Mouse (Mus musculus) heart, embryonic 10.5 days (tissue): Measurements from ENCODE around the gene Rb1. TPM values are rescaled to one million over a fixed set of nuclear protein-coding genes. Genes with fewer than 3 reads are reported as not detected.

ENCODE experiments used
- DNase-seq: peaks from one replicate; pipeline ENCODE4 v3.0.0-alpha.2; 2017; ENCODE audit warnings: low spot score
- H3K27ac ChIP-seq: fragments of 300-500 bp; sonication (generic); 2 replicates; pipeline ENCODE4 v1.5.1; 2016; ENCODE audit warnings: mild to moderate bottlenecking
- H3K27me3 ChIP-seq: fragments of 300-500 bp; sonication (generic); 2 replicates; pipeline ENCODE4 v1.6.1; 2016; ENCODE audit warnings: mild to moderate bottlenecking; ENCODE audit not compliant: poor library complexity, insufficient read depth, severe bottlenecking
- H3K36me3 ChIP-seq: fragments of 300-500 bp; sonication (generic); 2 replicates; pipeline ENCODE4 v1.6.1; 2016; ENCODE audit warnings: mild to moderate bottlenecking, moderate library complexity
- H3K4me1 ChIP-seq: fragments of 300-500 bp; sonication (generic); 2 replicates; pipeline ENCODE4 v1.6.1; 2016; ENCODE audit warnings: mild to moderate bottlenecking
- H3K4me3 ChIP-seq: fragments of 300-500 bp; sonication (generic); 2 replicates; pipeline ENCODE4 v1.5.1; 2016; ENCODE audit warnings: mild to moderate bottlenecking, moderate library complexity
- H3K9me3 ChIP-seq: fragments of 300-500 bp; sonication (generic); 2 replicates; pipeline ENCODE4 v1.6.1; 2016; ENCODE audit warnings: mild to moderate bottlenecking, moderate library complexity
- WGBS: fragments of 180-500 bp; shearing (Covaris S2); methylation state at CpG from one replicate; pipeline ENCODE4 v1.1.7; 2016; 5-methylcytosine and 5-hydroxymethylcytosine counted together
- polyA plus RNA-seq: library from polyadenylated mRNA; unstranded; fragments of >200 nt; fragmentation: Nextera tagmentation; extraction: Ambion mirVana; gene quantifications from 2 replicates; pipeline ENCODE4 v1.2.1, GENCODE M21; 2016

Rb1 gene
- 7.7 and 9.5 TPM in 2 replicates for polyA plus RNA-seq

DNA sequence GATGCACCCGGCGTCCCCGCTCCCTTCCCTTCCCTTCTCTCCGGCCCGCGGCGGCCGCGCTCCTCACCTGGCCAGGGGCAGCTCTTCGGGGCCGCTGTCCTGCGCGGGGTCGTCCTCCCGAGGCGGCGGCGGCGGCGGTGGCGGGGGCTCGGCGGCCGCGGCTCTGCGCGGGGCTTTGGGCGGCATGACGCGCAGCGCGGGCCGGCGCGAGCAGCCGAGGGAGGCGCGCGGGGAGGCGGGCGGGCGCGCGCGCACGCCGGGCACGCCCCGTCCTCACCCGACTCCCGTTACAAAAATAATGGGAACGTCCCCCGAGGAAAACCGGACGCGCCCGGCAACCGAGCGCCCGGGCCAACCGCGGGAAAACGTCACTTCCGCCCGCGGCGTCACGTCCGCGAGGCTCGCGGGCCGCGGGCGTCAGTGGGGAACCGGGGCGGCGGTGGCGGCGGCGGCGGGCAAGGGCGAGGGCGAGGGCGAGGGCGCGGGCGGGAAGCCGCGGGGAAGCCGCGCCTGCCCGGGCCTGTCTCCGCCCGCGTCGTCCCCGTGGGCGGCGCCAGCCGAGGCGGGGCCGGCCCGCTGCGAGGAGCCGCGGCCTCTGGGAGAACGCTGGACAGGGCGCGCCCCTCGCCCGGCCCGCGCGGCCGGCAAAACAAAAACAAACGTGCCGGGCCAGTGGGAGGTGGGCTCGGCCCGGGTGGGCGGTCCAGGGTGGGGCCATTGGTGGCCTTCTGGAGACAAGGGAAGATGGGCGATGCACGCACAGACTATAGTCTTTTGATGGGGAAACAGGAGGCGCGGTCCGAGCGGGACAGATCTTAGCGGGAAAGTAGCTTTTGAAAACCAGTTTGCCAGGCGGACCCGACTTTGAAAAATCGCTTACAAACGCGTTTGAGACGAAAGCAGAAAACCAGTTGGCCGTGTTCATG lies at the start of gene Rb1:
Gene Rb1, minus strand, starts transcription at position 367 of the 926 bp plus-strand sequence.
- Histone ChIP-seq H3K36me3 (no peaks in the 10 kb centered on the region), H3K4me1 (peaks cover 6% of the 10 kb centered on the region), H3K27me3 (no peaks in the 10 kb centered on the region), H3K27ac (peak within 1 kb of the TSS; percentile 92), H3K9me3 (no peaks in the 10 kb centered on the region), H3K4me3 (peak within 1 kb of the TSS; percentile 96)
- WGBS, result 3% methylated on average over 129 of the region's 135 CpGs
- peak; percentile 92 for DNase-seq

- Histone ChIP-seq H3K36me3 (peaks cover 15% of the 10 kb centered on the region; the same call in 1 of the 2 replicates), H3K9me3 (no peaks in the 10 kb centered on the region), H3K27ac (no peak overlapping the region), H3K4me1 (peaks cover 16% of the 10 kb centered on the region), H3K4me3 (no peak overlapping the region), H3K27me3 (no peaks in the 10 kb centered on the region)
- DNase-seq, result no peak
- 72% methylated on average over 11 of the region's 11 CpGs for WGBS
Observed at GRCm38 (mm10) chr14:73374315-73374890, 48.8 kb upstream of the Rb1 start.

- 70% methylated on average over 8 of the region's 8 CpGs for WGBS
- no peak for DNase-seq
- peaks cover 12% of the 10 kb centered on the region; the same call in 1 of the 2 replicates for H3K36me3 ChIP-seq
- H3K4me3 ChIP-seq, result no peak overlapping the region
- no peak overlapping the region for H3K27ac ChIP-seq
- H3K27me3 ChIP-seq, result no peaks in the 10 kb centered on the region
- H3K4me1 ChIP-seq, result peaks cover 16% of the 10 kb centered on the region
- H3K9me3 ChIP-seq, result no peaks in the 10 kb centered on the region
Observed at GRCm38 (mm10) chr14:73373606-73374005, 48.0 kb upstream of the Rb1 start.

- Histone ChIP-seq H3K4me1 (peaks cover 16% of the 10 kb centered on the region), H3K36me3 (peaks cover 14% of the 10 kb centered on the region), H3K27ac (no peak overlapping the region), H3K27me3 (no peaks in the 10 kb centered on the region), H3K4me3 (no peak overlapping the region), H3K9me3 (no peaks in the 10 kb centered on the region)
- DNase-seq, result no peak
- WGBS, result 89% methylated on average over 4 of the region's 4 CpGs
Observed at GRCm38 (mm10) chr14:73372990-73373389, 47.4 kb upstream of the Rb1 start.

DNA sequence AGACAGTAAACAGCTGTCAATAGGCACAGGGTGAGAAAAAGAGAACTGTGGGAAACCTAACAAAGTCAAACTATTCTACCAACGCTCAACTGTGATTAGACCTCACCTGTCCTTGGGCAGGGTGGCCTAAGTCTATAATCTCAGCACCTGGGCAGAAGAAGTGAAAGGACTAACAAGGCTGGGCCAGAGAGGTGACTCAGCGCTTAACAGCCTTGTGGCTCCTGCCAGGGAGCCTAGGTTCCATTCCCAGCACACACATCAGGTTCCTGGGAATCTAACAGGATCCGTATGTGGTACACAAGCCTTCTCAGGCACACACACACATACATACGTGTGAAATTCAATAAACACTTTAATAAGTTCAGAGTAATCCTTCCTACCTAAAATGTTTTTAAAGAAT lies 46.0 kb upstream of the Rb1 start:
- 90% methylated on average over 4 of the region's 4 CpGs for WGBS
- Histone ChIP-seq H3K36me3 (peaks cover 26% of the 10 kb centered on the region), H3K27ac (no peak overlapping the region), H3K4me3 (no peak overlapping the region), H3K4me1 (peaks cover 16% of the 10 kb centered on the region), H3K27me3 (no peaks in the 10 kb centered on the region), H3K9me3 (no peaks in the 10 kb centered on the region)
- DNase-seq, result no peak

- Histone ChIP-seq H3K9me3 (no peaks in the 10 kb centered on the region), H3K4me1 (peaks cover 14% of the 10 kb centered on the region), H3K27me3 (no peaks in the 10 kb centered on the region), H3K4me3 (no peak overlapping the region), H3K27ac (no peak overlapping the region), H3K36me3 (peaks cover 32% of the 10 kb centered on the region)
- no peak for DNase-seq
- 85% methylated on average over 23 of the region's 23 CpGs for WGBS
Observed at GRCm38 (mm10) chr14:73370695-73371372, 45.2 kb upstream of the Rb1 start.

DNA sequence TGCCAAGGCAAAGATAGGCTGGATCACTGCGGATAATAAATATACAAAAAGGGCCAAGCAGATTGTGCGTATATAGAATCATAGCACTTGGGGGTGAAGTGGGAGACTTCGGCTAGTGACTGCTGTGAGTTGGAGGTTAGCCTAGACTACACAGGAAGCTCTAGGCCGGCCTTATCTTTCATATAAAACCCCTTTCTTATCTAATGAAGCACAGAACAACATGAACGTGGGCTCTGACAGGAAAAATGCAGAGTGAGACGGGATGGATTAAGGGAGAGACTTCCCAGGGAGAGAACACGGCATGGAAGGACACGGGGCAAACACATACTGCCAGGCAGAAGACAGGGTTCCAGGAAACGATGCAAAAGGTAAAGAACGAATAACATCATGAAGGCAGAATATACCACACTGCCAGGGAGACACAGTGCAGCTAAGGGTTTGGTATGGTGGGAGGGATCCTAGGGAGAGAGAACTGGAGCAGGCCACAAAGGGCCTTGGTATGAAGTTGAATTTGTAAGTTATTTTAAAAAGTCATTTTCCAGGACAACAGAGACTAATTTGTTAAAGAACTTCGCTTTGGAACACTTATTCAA lies 44.6 kb upstream of the Rb1 start:
- Histone ChIP-seq H3K9me3 (no peaks in the 10 kb centered on the region), H3K36me3 (peaks cover 39% of the 10 kb centered on the region), H3K4me1 (peaks cover 14% of the 10 kb centered on the region), H3K27ac (no peak overlapping the region), H3K27me3 (no peaks in the 10 kb centered on the region), H3K4me3 (no peak overlapping the region)
- DNase-seq, result no peak
- WGBS, result 70% methylated on average over 11 of the region's 11 CpGs

DNA sequence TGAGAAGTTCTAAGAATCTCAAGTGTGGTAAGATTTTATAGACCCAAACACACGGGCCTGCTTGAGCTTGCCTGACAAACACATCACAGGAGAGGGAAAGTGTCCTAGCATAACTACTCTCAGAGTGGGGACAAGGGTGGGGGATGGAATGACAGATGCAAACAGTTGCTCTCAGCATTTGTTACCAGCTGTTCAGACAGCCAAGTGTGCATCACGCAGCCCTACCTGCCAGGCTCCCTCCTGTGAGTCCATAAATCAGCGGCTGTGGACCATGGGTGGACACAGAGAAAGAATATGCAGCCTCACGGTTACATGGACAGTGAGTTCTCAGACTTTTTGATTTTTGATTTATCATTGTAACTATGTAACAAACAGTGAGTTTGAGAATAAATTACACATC lies 44.0 kb upstream of the Rb1 start:
- Histone ChIP-seq H3K4me3 (no peak overlapping the region), H3K27me3 (no peaks in the 10 kb centered on the region), H3K27ac (no peak overlapping the region), H3K9me3 (no peaks in the 10 kb centered on the region), H3K36me3 (peaks cover 44% of the 10 kb centered on the region), H3K4me1 (peaks cover 13% of the 10 kb centered on the region)
- WGBS, result 89% methylated on average over 4 of the region's 4 CpGs
- DNase-seq, result no peak

DNA sequence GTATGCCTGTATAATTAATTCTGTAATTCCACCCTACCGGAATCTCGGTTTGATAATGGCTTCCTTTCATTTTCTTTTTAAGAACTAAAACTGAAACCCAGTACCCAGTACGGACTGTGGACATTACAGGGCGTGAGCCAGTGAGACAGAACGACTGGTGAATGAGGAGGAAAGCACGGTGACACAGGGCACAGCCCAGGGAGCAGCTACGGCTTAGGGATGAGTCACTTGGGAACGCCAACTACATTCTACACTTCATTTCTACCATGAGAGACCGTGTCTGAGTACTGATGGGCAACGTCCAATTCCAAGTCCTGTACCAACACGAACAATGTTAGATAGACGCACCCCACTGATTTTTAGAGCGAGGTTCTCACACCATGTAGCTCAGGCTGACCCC lies 43.3 kb upstream of the Rb1 start:
- WGBS, result 93% methylated on average over 13 of the region's 13 CpGs
- Histone ChIP-seq H3K27ac (no peak overlapping the region), H3K4me3 (no peak overlapping the region), H3K27me3 (no peaks in the 10 kb centered on the region), H3K9me3 (no peaks in the 10 kb centered on the region), H3K4me1 (peaks cover 7% of the 10 kb centered on the region), H3K36me3 (peaks cover 51% of the 10 kb centered on the region)
- DNase-seq, result no peak

DNA sequence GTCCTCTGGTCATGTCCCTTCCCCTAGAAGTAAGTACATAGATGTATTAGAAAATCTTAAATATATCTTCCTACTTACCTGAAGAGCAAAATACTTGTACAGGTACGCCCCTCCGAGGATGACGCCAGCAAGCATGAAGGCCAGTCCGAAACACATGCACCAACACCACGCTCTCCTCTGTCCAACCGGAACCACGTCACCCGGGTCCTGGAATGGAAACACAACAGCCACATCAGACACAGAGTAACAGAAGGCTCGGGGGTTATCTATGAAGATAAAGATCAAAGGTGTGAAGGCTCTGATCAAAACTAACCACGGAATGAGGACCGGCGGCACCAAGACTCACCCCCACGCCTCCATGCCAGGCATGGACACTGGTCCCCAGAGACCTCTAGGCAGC lies 42.6 kb upstream of the Rb1 start:
- Histone ChIP-seq H3K36me3 (peaks cover 58% of the 10 kb centered on the region), H3K4me1 (peaks cover 7% of the 10 kb centered on the region), H3K27ac (no peak overlapping the region), H3K4me3 (no peak overlapping the region), H3K9me3 (no peaks in the 10 kb centered on the region), H3K27me3 (no peaks in the 10 kb centered on the region)
- no peak for DNase-seq
- WGBS, result 88% methylated on average over 13 of the region's 13 CpGs

DNA sequence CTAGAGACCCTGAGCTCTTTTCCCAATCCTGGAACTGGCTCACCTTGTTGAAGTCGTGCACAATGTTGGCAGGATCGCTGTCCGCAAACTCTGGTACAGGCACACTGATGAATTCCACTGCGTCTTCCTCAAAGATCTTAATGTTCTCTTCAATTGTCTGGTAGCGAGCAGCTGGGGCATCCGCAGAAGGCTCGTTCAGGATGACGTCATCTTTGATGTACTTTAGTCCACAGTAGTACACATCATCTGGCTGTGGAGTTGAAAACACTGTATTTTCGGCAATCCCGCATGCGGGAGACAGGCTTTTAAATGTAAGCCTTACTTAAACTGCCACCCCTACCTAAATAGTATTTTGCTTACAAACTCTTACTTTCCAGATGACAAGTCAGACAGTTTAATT lies 40.7 kb upstream of the Rb1 start:
- Histone ChIP-seq H3K4me1 (no peaks in the 10 kb centered on the region), H3K27ac (no peak overlapping the region), H3K36me3 (peaks cover 78% of the 10 kb centered on the region), H3K27me3 (no peaks in the 10 kb centered on the region), H3K4me3 (no peak overlapping the region), H3K9me3 (no peaks in the 10 kb centered on the region)
- no peak for DNase-seq
- WGBS, result 88% methylated on average over 11 of the region's 11 CpGs

DNA sequence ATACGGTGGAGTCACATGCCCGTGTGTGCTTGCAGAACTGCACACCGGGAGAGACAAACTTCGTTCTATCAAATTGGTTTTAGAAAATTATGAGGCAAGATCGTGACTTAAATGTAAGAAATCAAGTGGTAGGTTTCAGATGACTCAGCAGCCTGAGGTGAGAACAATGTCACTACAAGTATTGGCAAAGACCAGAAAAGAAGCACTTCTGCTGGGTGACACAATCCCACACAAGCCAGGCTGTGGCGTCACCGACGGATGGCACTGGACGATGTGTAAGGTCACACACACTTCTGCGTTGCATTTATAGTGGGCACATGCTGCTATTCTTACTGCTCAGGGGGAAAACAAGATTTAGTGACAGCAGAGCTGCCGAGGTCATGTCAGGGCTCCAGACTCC lies 38.2 kb upstream of the Rb1 start:
- Histone ChIP-seq H3K4me3 (no peak overlapping the region), H3K27me3 (no peaks in the 10 kb centered on the region), H3K27ac (no peak overlapping the region), H3K9me3 (no peaks in the 10 kb centered on the region), H3K36me3 (peaks cover 96% of the 10 kb centered on the region), H3K4me1 (no peaks in the 10 kb centered on the region)
- DNase-seq, result no peak
- WGBS, result 94% methylated on average over 11 of the region's 11 CpGs

DNA sequence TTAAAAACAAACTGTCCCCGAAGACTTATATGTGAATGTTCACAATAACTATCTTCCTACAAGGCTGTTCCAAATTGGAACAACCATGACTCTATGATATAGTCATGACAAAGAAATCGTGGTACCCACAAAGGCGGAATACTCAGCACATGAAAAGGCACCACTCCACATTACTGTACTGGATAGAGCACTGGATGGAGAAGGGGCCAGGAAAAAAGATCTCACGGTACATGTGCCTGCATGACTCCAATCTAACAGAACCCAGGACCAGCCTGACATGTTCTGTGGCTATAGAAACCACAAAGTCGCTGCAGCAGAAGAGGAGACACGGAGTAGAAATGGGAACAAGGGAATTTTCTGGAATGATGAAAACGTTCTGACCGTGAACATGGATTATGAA lies 29.1 kb upstream of the Rb1 start:
- Histone ChIP-seq H3K27me3 (no peaks in the 10 kb centered on the region), H3K36me3 (peaks cover 26% of the 10 kb centered on the region), H3K27ac (no peak overlapping the region), H3K9me3 (no peaks in the 10 kb centered on the region), H3K4me3 (no peak overlapping the region), H3K4me1 (no peaks in the 10 kb centered on the region)
- DNase-seq, result no peak
- 89% methylated on average over 8 of the region's 8 CpGs for WGBS
